Mouse (Mus musculus): ENCODE data around the gene Foxn1. TPM values are rescaled to one million over a fixed set of nuclear protein-coding genes. Genes with fewer than 3 reads are reported as not detected.

Foxn1 gene
- polyA plus RNA-seq, 1 experiment from 2014 or later: not detected

GRCm38 (mm10) chr11:78422055-78422819 is 35.9 kb upstream of the Foxn1 start, which contains the start of gene Slc13a2:
Gene Slc13a2 (minus strand): TSS chr11:78422217.
- DNase-seq (ENCODE audit: low spot score, missing footprints): no peak
- no peaks in the 10 kb centered on the region for H3K27me3 ChIP-seq (ENCODE audit: control insufficient read depth, insufficient read depth, low read length)
- H3K36me3 ChIP-seq (ENCODE audit: control insufficient read depth, insufficient read depth, low read length): no peaks in the 10 kb centered on the region
- ATAC-seq (ENCODE audit: low FRiP score): no peak
- WGBS: 35% methylated on average over 13 of the region's 13 CpGs
- H3K27ac ChIP-seq (ENCODE audit: low read depth, low read length): no peak within 1 kb of the TSS
- H3K9ac ChIP-seq (ENCODE audit: low read length): no peak within 1 kb of the TSS
- no peak within 1 kb of the TSS for H3K4me2 ChIP-seq
- H3K9me3 ChIP-seq (ENCODE audit: control insufficient read depth, low read length): no peaks in the 10 kb centered on the region
- H3K4me1 ChIP-seq (ENCODE audit: control insufficient read depth, insufficient read depth, low read length): no peaks in the 10 kb centered on the region
- no peak within 1 kb of the TSS for H3K4me3 ChIP-seq (ENCODE audit: low read depth, low read length)

- Histone ChIP-seq H3K4me3 (ENCODE audit: low read depth, low read length) (no peak overlapping the region), H3K4me1 (ENCODE audit: control insufficient read depth, insufficient read depth, low read length) (no peaks in the 10 kb centered on the region), H3K9me3 (ENCODE audit: control insufficient read depth, low read length) (no peaks in the 10 kb centered on the region), H3K9ac (ENCODE audit: low read length) (no peak overlapping the region), H3K36me3 (ENCODE audit: control insufficient read depth, insufficient read depth, low read length) (no peaks in the 10 kb centered on the region), H3K27ac (ENCODE audit: low read depth, low read length) (no peak overlapping the region), H3K4me2 (no peak overlapping the region), H3K27me3 (ENCODE audit: control insufficient read depth, insufficient read depth, low read length) (no peaks in the 10 kb centered on the region)
- ATAC-seq (ENCODE audit: low FRiP score): no peak
- DNase-seq (ENCODE audit: low spot score, missing footprints): no peak
- WGBS: 72% methylated on average over 13 of the region's 13 CpGs
Measured at GRCm38 (mm10) chr11:78421201-78422009, 35.0 kb upstream of the Foxn1 start.

- Histone ChIP-seq H3K27ac (ENCODE audit: low read depth, low read length) (no peak overlapping the region), H3K4me3 (ENCODE audit: low read depth, low read length) (no peak overlapping the region), H3K27me3 (ENCODE audit: control insufficient read depth, insufficient read depth, low read length) (no peaks in the 10 kb centered on the region), H3K36me3 (ENCODE audit: control insufficient read depth, insufficient read depth, low read length) (no peaks in the 10 kb centered on the region), H3K4me1 (ENCODE audit: control insufficient read depth, insufficient read depth, low read length) (no peaks in the 10 kb centered on the region), H3K9ac (ENCODE audit: low read length) (no peak overlapping the region), H3K4me2 (no peak overlapping the region), H3K9me3 (ENCODE audit: control insufficient read depth, low read length) (no peaks in the 10 kb centered on the region)
- no peak for DNase-seq (ENCODE audit: low spot score, missing footprints)
- no peak for ATAC-seq (ENCODE audit: low FRiP score)
- WGBS: 82% methylated on average over 12 of the region's 12 CpGs
Measured at GRCm38 (mm10) chr11:78420263-78420889, 34.0 kb upstream of the Foxn1 start.

GRCm38 (mm10) chr11:78416854-78417253 is 30.5 kb upstream of the Foxn1 start:
- no peaks in the 10 kb centered on the region for H3K36me3 ChIP-seq (ENCODE audit: control insufficient read depth, insufficient read depth, low read length)
- ATAC-seq (ENCODE audit: low FRiP score) (no peak), DNase-seq (ENCODE audit: low spot score, missing footprints) (no peak)
- H3K4me3 ChIP-seq (ENCODE audit: low read depth, low read length): no peak overlapping the region
- H3K4me1 ChIP-seq (ENCODE audit: control insufficient read depth, insufficient read depth, low read length): no peaks in the 10 kb centered on the region
- H3K27me3 ChIP-seq (ENCODE audit: control insufficient read depth, insufficient read depth, low read length): no peaks in the 10 kb centered on the region
- H3K9me3 ChIP-seq (ENCODE audit: control insufficient read depth, low read length): no peaks in the 10 kb centered on the region
- H3K27ac ChIP-seq (ENCODE audit: low read depth, low read length): no peak overlapping the region
- no peak overlapping the region for H3K4me2 ChIP-seq
- no peak overlapping the region for H3K9ac ChIP-seq (ENCODE audit: low read length)
- 85% methylated on average over 6 of the region's 6 CpGs for WGBS

GRCm38 (mm10) chr11:78412861-78413260 is 26.5 kb upstream of the Foxn1 start:
- Histone ChIP-seq H3K9me3 (ENCODE audit: control insufficient read depth, low read length) (no peaks in the 10 kb centered on the region), H3K27ac (ENCODE audit: low read depth, low read length) (no peak overlapping the region), H3K27me3 (ENCODE audit: control insufficient read depth, insufficient read depth, low read length) (no peaks in the 10 kb centered on the region), H3K36me3 (ENCODE audit: control insufficient read depth, insufficient read depth, low read length) (no peaks in the 10 kb centered on the region), H3K4me1 (ENCODE audit: control insufficient read depth, insufficient read depth, low read length) (no peaks in the 10 kb centered on the region), H3K4me2 (no peak overlapping the region), H3K9ac (ENCODE audit: low read length) (no peak overlapping the region), H3K4me3 (ENCODE audit: low read depth, low read length) (no peak overlapping the region)
- ATAC-seq (ENCODE audit: low FRiP score): no peak
- WGBS: 76% methylated on average over 6 of the region's 6 CpGs
- DNase-seq (ENCODE audit: low spot score, missing footprints): no peak

GRCm38 (mm10) chr11:78412324-78412850 is 26.0 kb upstream of the Foxn1 start:
- Histone ChIP-seq H3K27ac (ENCODE audit: low read depth, low read length) (no peak overlapping the region), H3K9me3 (ENCODE audit: control insufficient read depth, low read length) (no peaks in the 10 kb centered on the region), H3K4me3 (ENCODE audit: low read depth, low read length) (no peak overlapping the region), H3K36me3 (ENCODE audit: control insufficient read depth, insufficient read depth, low read length) (no peaks in the 10 kb centered on the region), H3K4me2 (no peak overlapping the region), H3K9ac (ENCODE audit: low read length) (no peak overlapping the region), H3K4me1 (ENCODE audit: control insufficient read depth, insufficient read depth, low read length) (no peaks in the 10 kb centered on the region), H3K27me3 (ENCODE audit: control insufficient read depth, insufficient read depth, low read length) (no peaks in the 10 kb centered on the region)
- DNase-seq (ENCODE audit: low spot score, missing footprints) (peak; percentile 19), ATAC-seq (ENCODE audit: low FRiP score) (no peak)
- WGBS: 82% methylated on average over 6 of the region's 6 CpGs

- Histone ChIP-seq H3K27ac (ENCODE audit: low read depth, low read length) (no peak overlapping the region), H3K9me3 (ENCODE audit: control insufficient read depth, low read length) (no peaks in the 10 kb centered on the region), H3K27me3 (ENCODE audit: control insufficient read depth, insufficient read depth, low read length) (no peaks in the 10 kb centered on the region), H3K4me3 (ENCODE audit: low read depth, low read length) (no peak overlapping the region), H3K36me3 (ENCODE audit: control insufficient read depth, insufficient read depth, low read length) (no peaks in the 10 kb centered on the region), H3K4me2 (no peak overlapping the region), H3K9ac (ENCODE audit: low read length) (no peak overlapping the region), H3K4me1 (ENCODE audit: control insufficient read depth, insufficient read depth, low read length) (no peaks in the 10 kb centered on the region)
- ATAC-seq (ENCODE audit: low FRiP score): no peak
- DNase-seq (ENCODE audit: low spot score, missing footprints): peak; percentile 70
- 79% methylated on average over 11 of the region's 11 CpGs for WGBS
Measured at GRCm38 (mm10) chr11:78411606-78412323, 25.4 kb upstream of the Foxn1 start.

GRCm38 (mm10) chr11:78408256-78409240 is 22.2 kb upstream of the Foxn1 start:
- DNase-seq (ENCODE audit: low spot score, missing footprints) (peak; percentile 53), ATAC-seq (ENCODE audit: low FRiP score) (no peak)
- no peaks in the 10 kb centered on the region for H3K9me3 ChIP-seq (ENCODE audit: control insufficient read depth, low read length)
- WGBS: 84% methylated on average over 9 of the region's 9 CpGs
- no peak overlapping the region for H3K4me3 ChIP-seq (ENCODE audit: low read depth, low read length)
- H3K36me3 ChIP-seq (ENCODE audit: control insufficient read depth, insufficient read depth, low read length): no peaks in the 10 kb centered on the region
- no peaks in the 10 kb centered on the region for H3K27me3 ChIP-seq (ENCODE audit: control insufficient read depth, insufficient read depth, low read length)
- no peak overlapping the region for H3K9ac ChIP-seq (ENCODE audit: low read length)
- H3K27ac ChIP-seq (ENCODE audit: low read depth, low read length): no peak overlapping the region
- H3K4me1 ChIP-seq (ENCODE audit: control insufficient read depth, insufficient read depth, low read length): no peaks in the 10 kb centered on the region
- no peak overlapping the region for H3K4me2 ChIP-seq
